Mouse (Mus musculus) heart, adult 2 months (tissue): Measurements from ENCODE around the gene Gm6337.
"Not testable (repeated sequence)": the region's sequence is repeated elsewhere in the genome, so short reads cannot be mapped to it uniquely, and the experiment has no call there.

Experiments used
- CTCF ChIP-seq: fragments of 200-600 bp; IDR thresholded peaks from 2 replicates; pipeline ENCODE4 v1.8.1; 2022; ENCODE audit warnings: antibody characterized with exemption, mild to moderate bottlenecking, moderate library complexity
- EP300 ChIP-seq: fragments of 200-500 bp; IDR thresholded peaks from 2 replicates; pipeline ENCODE4 v1.6.1; 2011; ENCODE audit warnings: low read depth, low read length, control low read depth; ENCODE audit not compliant: insufficient read depth
- POLR2A ChIP-seq: fragments of 200-500 bp; IDR thresholded peaks from 2 replicates; pipeline ENCODE4 v1.6.1; 2011; ENCODE audit warnings: mild to moderate bottlenecking, low read depth, low read length, control low read depth; ENCODE audit not compliant: insufficient read depth

DNA sequence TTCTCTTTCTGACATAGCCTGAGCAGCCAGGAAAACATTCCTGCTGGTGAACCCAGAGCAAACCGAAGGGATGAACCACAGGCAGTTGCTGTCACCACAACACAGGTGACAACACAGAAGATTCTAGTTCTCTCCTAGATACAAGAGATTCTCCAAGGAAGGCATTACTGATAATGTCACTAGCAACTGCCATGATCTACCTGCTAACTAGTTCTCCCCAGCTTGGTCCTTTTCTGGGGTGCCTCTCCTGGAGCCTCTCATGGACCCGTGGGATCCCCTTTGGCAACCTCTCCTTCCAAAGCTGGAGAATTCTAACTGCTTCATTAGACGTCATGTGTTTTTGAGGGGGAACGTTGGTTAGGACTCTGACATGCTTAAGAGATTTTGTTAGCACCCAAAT, at the start of gene Gm6337:
- not testable (repeated sequence) for TF ChIP-seq POLR2A, CTCF, EP300
